Mouse (Mus musculus): ENCODE results near the gene Dmgdh. TPM values are rescaled to one million over a fixed set of nuclear protein-coding genes. Genes with fewer than 3 reads are reported as not detected.

Gene Dmgdh
- polyA plus RNA-seq, 1 experiment from 2014 or later = 0.90 TPM

DNA sequence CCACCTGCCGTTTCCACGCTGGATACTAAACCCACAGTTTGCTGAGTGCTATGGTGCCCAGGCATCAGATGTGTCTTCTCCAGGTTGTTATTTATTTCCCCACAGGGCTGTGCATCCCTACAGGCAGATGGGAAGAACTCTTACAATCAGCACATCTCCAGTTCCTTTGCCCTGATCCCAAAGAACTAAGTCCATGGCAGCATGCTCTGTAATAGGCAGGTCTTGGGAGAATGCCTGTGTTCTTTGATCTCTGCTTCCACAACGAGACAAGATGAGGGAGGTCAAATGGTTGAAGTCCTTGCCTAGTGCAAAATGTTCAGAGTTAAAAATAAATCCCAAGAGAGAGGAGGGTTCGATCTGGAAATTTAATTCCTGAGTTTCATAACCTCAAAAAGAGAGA is 34.6 kb upstream of the Dmgdh start:
- 59% methylated on average over 4 of the region's 4 CpGs for WGBS
- no peak overlapping the region for H3K4me3 ChIP-seq (ENCODE audit: low read depth, low read length)
- no peak for TF ChIP-seq CTCF (IDR thresholded peaks at IDR 0.05; ENCODE audit: low read depth)
- no peak overlapping the region for H3K9ac ChIP-seq (ENCODE audit: low read depth, low read length)
- no peaks in the 10 kb centered on the region for H3K36me3 ChIP-seq (ENCODE audit: control insufficient read depth, insufficient read depth)
- H3K9me3 ChIP-seq (ENCODE audit: control insufficient read depth) = no peaks in the 10 kb centered on the region
- ATAC-seq = no peak
- H3K27me3 ChIP-seq (replicated peaks; ENCODE audit: control insufficient read depth, insufficient read depth, low read length) = no peaks in the 10 kb centered on the region
- H3K27ac ChIP-seq (ENCODE audit: low read depth, low read length) = no peak overlapping the region
- H3K4me1 ChIP-seq (replicated peaks; ENCODE audit: control insufficient read depth, insufficient read depth, low read length) = no peaks in the 10 kb centered on the region
- no peak overlapping the region for H3K4me2 ChIP-seq (replicated peaks; ENCODE audit: low read depth)

DNA sequence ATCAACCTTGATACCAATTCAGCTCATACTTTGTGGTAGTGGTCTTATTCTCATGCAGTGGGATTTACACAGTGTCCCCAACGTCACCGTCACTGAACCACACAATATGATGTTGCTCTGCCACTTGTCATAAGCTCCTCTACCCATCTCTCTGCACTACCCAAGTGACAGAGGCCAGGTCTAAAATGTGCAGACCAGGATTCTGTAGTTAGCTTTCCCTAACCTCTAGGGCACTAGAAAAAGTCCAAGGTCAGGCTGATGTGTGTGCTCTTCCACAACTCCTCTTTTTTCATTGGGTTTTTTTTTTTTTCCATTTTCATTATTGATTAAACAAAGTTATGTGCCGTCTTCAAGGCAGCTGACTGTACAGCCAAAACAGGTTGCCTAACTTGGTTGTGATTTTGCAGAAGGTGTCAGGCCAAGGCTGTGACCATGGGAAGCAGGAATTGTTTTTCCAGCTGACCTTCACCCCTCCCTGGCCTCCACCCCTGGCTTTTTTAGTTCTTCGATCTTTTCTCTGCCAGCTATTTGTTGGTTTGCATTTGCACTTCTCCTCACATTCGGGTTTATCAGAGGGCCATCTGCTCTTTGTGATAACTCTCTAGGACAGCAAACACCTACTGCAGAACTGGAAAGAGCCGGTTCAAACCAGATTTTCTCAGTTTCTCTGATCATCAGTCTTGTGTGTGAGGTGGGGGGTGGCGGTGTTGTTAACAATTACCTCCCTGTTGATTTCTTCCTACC is 25.7 kb upstream of the Dmgdh start:
- 54% methylated on average over 7 of the region's 7 CpGs for WGBS
- no peaks in the 10 kb centered on the region; the same call in 1 of the 2 replicates for H3K4me1 ChIP-seq (replicated peaks; ENCODE audit: control insufficient read depth, insufficient read depth, low read length)
- no peak overlapping the region for H3K4me2 ChIP-seq (replicated peaks; ENCODE audit: low read depth)
- no peak overlapping the region for H3K27ac ChIP-seq (ENCODE audit: low read depth, low read length)
- ATAC-seq = no peak
- H3K27me3 ChIP-seq (replicated peaks; ENCODE audit: control insufficient read depth, insufficient read depth, low read length) = no peaks in the 10 kb centered on the region
- no peak for TF ChIP-seq CTCF (IDR thresholded peaks at IDR 0.05; ENCODE audit: low read depth)
- H3K9ac ChIP-seq (ENCODE audit: low read depth, low read length) = no peak overlapping the region
- H3K36me3 ChIP-seq (ENCODE audit: control insufficient read depth, insufficient read depth) = no peaks in the 10 kb centered on the region
- no peak overlapping the region for H3K4me3 ChIP-seq (ENCODE audit: low read depth, low read length)
- H3K9me3 ChIP-seq (ENCODE audit: control insufficient read depth) = no peaks in the 10 kb centered on the region

DNA sequence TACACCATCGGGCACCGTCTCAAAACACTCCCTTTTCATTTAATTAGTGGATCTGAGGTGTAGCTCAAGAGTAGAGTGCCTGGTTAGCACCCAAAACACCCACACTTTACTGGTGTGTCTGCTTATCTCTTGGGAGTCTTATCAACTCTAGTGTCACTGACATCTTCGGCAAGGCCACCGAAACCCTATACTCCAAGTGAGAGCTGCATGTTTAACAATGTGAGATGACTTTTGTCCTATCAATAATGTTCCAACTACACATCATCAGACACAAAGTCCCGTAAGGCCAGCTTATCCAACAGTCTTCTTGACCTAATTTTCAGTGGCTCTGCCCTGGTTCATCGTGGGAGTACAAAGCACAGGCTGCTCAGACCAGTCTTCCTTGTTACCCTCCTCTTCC is 20.9 kb upstream of the Dmgdh start:
- Histone ChIP-seq H3K9me3 (ENCODE audit: control insufficient read depth) (no peaks in the 10 kb centered on the region), H3K36me3 (ENCODE audit: control insufficient read depth, insufficient read depth) (no peaks in the 10 kb centered on the region), H3K4me2 (replicated peaks; ENCODE audit: low read depth) (no peak overlapping the region), H3K9ac (ENCODE audit: low read depth, low read length) (no peak overlapping the region), H3K4me1 (replicated peaks; ENCODE audit: control insufficient read depth, insufficient read depth, low read length) (no peaks in the 10 kb centered on the region; the same call in 1 of the 2 replicates), H3K27ac (ENCODE audit: low read depth, low read length) (no peak overlapping the region), H3K4me3 (ENCODE audit: low read depth, low read length) (no peak overlapping the region), H3K27me3 (replicated peaks; ENCODE audit: control insufficient read depth, insufficient read depth, low read length) (no peaks in the 10 kb centered on the region)
- no peak for ATAC-seq
- no peak for TF ChIP-seq CTCF (IDR thresholded peaks at IDR 0.05; ENCODE audit: low read depth)
- WGBS = 85% methylated on average over 6 of the region's 6 CpGs

DNA sequence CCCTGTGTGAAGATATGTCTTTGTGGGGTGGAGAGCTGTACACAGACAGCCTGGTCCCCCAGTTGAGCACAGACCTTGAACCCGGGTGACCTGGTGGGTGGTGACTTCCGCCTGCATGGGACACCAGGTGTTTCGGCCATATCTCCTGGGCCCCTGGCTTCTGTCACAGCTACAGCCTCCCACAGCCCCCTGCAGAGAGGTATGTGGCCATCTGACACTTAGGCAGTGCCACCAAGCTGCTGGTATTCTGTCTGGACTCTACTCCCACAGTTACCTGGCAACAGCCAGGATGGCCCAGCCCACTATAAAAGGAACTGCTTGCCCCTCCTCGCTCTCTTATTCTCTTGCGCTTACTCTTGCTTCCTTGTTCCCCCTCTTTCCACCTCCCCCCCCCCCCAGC is 16.3 kb upstream of the Dmgdh start:
- WGBS = 82% methylated on average over 5 of the region's 5 CpGs
- H3K27ac ChIP-seq (ENCODE audit: low read depth, low read length) = no peak overlapping the region
- no peak for TF ChIP-seq CTCF (IDR thresholded peaks at IDR 0.05; ENCODE audit: low read depth)

DNA sequence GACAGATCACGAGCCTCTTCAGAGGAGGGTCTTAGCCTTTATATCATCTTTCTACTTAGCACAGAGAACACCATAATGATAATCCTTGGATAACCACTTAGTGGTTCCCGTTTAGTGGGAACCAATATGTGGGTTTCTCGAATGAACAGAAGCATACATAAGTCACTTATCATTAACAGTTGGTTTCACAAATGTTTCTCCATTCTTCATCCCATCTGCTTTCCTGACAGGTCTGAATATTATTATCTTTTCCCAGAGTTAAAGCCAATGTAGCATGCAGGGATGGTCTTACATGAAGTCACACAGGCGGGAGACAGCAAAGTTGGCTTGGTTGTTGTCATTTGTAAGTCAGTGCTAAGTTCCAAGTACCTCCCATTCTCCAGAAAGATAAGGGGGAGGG is 6.6 kb upstream of the Dmgdh start:
- Histone ChIP-seq H3K4me1 (replicated peaks; ENCODE audit: control insufficient read depth, insufficient read depth, low read length) (no peaks in the 10 kb centered on the region), H3K27me3 (replicated peaks; ENCODE audit: control insufficient read depth, insufficient read depth, low read length) (no peaks in the 10 kb centered on the region), H3K9me3 (ENCODE audit: control insufficient read depth) (no peaks in the 10 kb centered on the region), H3K36me3 (ENCODE audit: control insufficient read depth, insufficient read depth) (no peaks in the 10 kb centered on the region), H3K4me3 (ENCODE audit: low read depth, low read length) (no peak overlapping the region), H3K9ac (ENCODE audit: low read depth, low read length) (no peak overlapping the region), H3K4me2 (replicated peaks; ENCODE audit: low read depth) (no peak overlapping the region), H3K27ac (ENCODE audit: low read depth, low read length) (no peak overlapping the region)
- TF ChIP-seq CTCF (IDR thresholded peaks at IDR 0.05; ENCODE audit: low read depth) = no peak
- 87% methylated on average over 4 of the region's 4 CpGs for WGBS
- ATAC-seq = no peak

More for the DNA sequence above, 16.3 kb upstream of the Dmgdh start:
- Histone ChIP-seq H3K4me3 (ENCODE audit: low read depth, low read length) (no peak overlapping the region), H3K9me3 (ENCODE audit: control insufficient read depth) (no peaks in the 10 kb centered on the region), H3K4me2 (replicated peaks; ENCODE audit: low read depth) (no peak overlapping the region), H3K9ac (ENCODE audit: low read depth, low read length) (no peak overlapping the region), H3K4me1 (replicated peaks; ENCODE audit: control insufficient read depth, insufficient read depth, low read length) (no peaks in the 10 kb centered on the region), H3K27me3 (replicated peaks; ENCODE audit: control insufficient read depth, insufficient read depth, low read length) (no peaks in the 10 kb centered on the region), H3K36me3 (ENCODE audit: control insufficient read depth, insufficient read depth) (no peaks in the 10 kb centered on the region)
- ATAC-seq = no peak

DNA sequence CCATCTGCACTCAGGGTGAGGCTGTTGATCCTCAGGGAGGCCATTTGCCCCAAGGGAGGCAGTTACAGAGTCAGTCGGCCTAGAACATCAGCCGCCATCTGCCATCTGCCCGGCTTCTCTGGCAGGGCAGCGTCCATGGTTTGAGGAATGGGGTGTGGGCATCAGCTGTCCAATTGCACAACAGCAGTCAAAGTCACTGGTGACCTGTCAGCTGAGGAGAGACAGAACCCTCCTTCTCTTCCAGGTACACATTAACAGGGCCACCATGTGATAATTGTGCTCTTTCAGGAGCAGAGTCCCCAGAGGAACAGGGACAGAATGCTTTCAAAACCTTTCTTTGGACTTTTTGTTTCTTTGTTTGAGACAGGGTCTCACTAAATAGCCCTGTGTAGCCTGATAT is 1.9 kb upstream of the Dmgdh start:
- H3K9ac ChIP-seq (ENCODE audit: low read depth, low read length) = no peak overlapping the region
- ATAC-seq = no peak
- no peak overlapping the region for H3K4me2 ChIP-seq (replicated peaks; ENCODE audit: low read depth)
- no peaks in the 10 kb centered on the region for H3K4me1 ChIP-seq (replicated peaks; ENCODE audit: control insufficient read depth, insufficient read depth, low read length)
- H3K36me3 ChIP-seq (ENCODE audit: control insufficient read depth, insufficient read depth) = no peaks in the 10 kb centered on the region
- no peak overlapping the region for H3K27ac ChIP-seq (ENCODE audit: low read depth, low read length)
- H3K4me3 ChIP-seq (ENCODE audit: low read depth, low read length) = no peak overlapping the region
- WGBS = 78% methylated on average over 4 of the region's 4 CpGs
- no peak for TF ChIP-seq CTCF (IDR thresholded peaks at IDR 0.05; ENCODE audit: low read depth)
- H3K27me3 ChIP-seq (replicated peaks; ENCODE audit: control insufficient read depth, insufficient read depth, low read length) = peaks cover 10% of the 10 kb centered on the region; the same call in 1 of the 2 replicates
- H3K9me3 ChIP-seq (ENCODE audit: control insufficient read depth) = no peaks in the 10 kb centered on the region
